Mouse (Mus musculus): ENCODE data around the gene Naa16. TPM values are rescaled to one million over a fixed set of nuclear protein-coding genes. Genes with fewer than 3 reads are reported as not detected.

Naa16 gene
- polyA plus RNA-seq, 1 experiment from 2014 or later, result 22.9 TPM

- H3K9ac ChIP-seq (ENCODE audit: low read length), result no peak overlapping the region
- H3K4me3 ChIP-seq (ENCODE audit: low read depth, low read length), result no peak overlapping the region
- no peaks in the 10 kb centered on the region for H3K36me3 ChIP-seq (ENCODE audit: control insufficient read depth, insufficient read depth, low read length)
- no peaks in the 10 kb centered on the region for H3K27me3 ChIP-seq (replicated peaks; ENCODE audit: control insufficient read depth, insufficient read depth, low read length)
- H3K4me2 ChIP-seq (ENCODE audit: low read length), result no peak overlapping the region
- DNase-seq (ENCODE audit: low spot score) (no peak), ATAC-seq (no peak)
- no peak overlapping the region for H3K27ac ChIP-seq (ENCODE audit: low read depth, low read length)
- peaks cover 3% of the 10 kb centered on the region; the same call in 1 of the 2 replicates for H3K4me1 ChIP-seq (ENCODE audit: control insufficient read depth, insufficient read depth, low read length)
- H3K9me3 ChIP-seq (replicated peaks; ENCODE audit: control insufficient read depth, low read length), result no peaks in the 10 kb centered on the region
- WGBS, result 88% methylated on average over 7 of the region's 7 CpGs
Observed at GRCm38 (mm10) chr14:79307138-79307537, 83.4 kb downstream of the Naa16 start.

- no peaks in the 10 kb centered on the region for H3K36me3 ChIP-seq (ENCODE audit: control insufficient read depth, insufficient read depth, low read length)
- no peaks in the 10 kb centered on the region for H3K27me3 ChIP-seq (replicated peaks; ENCODE audit: control insufficient read depth, insufficient read depth, low read length)
- DNase-seq (ENCODE audit: low spot score), result no peak
- peaks cover 3% of the 10 kb centered on the region for H3K4me1 ChIP-seq (ENCODE audit: control insufficient read depth, insufficient read depth, low read length)
- H3K9me3 ChIP-seq (replicated peaks; ENCODE audit: control insufficient read depth, low read length), result no peaks in the 10 kb centered on the region
- H3K4me2 ChIP-seq (ENCODE audit: low read length), result no peak overlapping the region
- H3K27ac ChIP-seq (ENCODE audit: low read depth, low read length), result no peak overlapping the region
- H3K9ac ChIP-seq (ENCODE audit: low read length), result no peak overlapping the region
- H3K4me3 ChIP-seq (ENCODE audit: low read depth, low read length), result no peak overlapping the region
- 88% methylated on average over 6 of the region's 6 CpGs for WGBS
- no peak for ATAC-seq
Observed at GRCm38 (mm10) chr14:79304873-79305464, 85.6 kb downstream of the Naa16 start.

GRCm38 (mm10) chr14:79303150-79303549 is 87.4 kb downstream of the Naa16 start:
- Histone ChIP-seq H3K9ac (ENCODE audit: low read length) (no peak overlapping the region), H3K9me3 (replicated peaks; ENCODE audit: control insufficient read depth, low read length) (no peaks in the 10 kb centered on the region), H3K36me3 (ENCODE audit: control insufficient read depth, insufficient read depth, low read length) (no peaks in the 10 kb centered on the region), H3K4me1 (ENCODE audit: control insufficient read depth, insufficient read depth, low read length) (no peaks in the 10 kb centered on the region; the same call in 1 of the 2 replicates), H3K27ac (ENCODE audit: low read depth, low read length) (no peak overlapping the region), H3K4me2 (ENCODE audit: low read length) (no peak overlapping the region), H3K4me3 (ENCODE audit: low read depth, low read length) (no peak overlapping the region), H3K27me3 (replicated peaks; ENCODE audit: control insufficient read depth, insufficient read depth, low read length) (no peaks in the 10 kb centered on the region)
- 81% methylated on average over 2 of the region's 2 CpGs for WGBS
- ATAC-seq (no peak), DNase-seq (ENCODE audit: low spot score) (no peak)

GRCm38 (mm10) chr14:79301466-79301875 is 89.1 kb downstream of the Naa16 start, which contains the start of gene Rgcc:
TSS of gene Rgcc (minus strand) at chr14:79301645.
- H3K36me3 ChIP-seq (ENCODE audit: control insufficient read depth, insufficient read depth, low read length), result no peaks in the 10 kb centered on the region
- ATAC-seq (peak; percentile 97), DNase-seq (ENCODE audit: low spot score) (peak; percentile 95)
- H3K4me3 ChIP-seq (ENCODE audit: low read depth, low read length), result peak within 1 kb of the TSS; percentile 58
- no peaks in the 10 kb centered on the region for H3K27me3 ChIP-seq (replicated peaks; ENCODE audit: control insufficient read depth, insufficient read depth, low read length)
- H3K9ac ChIP-seq (ENCODE audit: low read length), result peak within 1 kb of the TSS; percentile 79
- peaks cover 6% of the 10 kb centered on the region for H3K4me1 ChIP-seq (ENCODE audit: control insufficient read depth, insufficient read depth, low read length)
- WGBS, result 1% methylated on average over 32 of the region's 34 CpGs
- H3K27ac ChIP-seq (ENCODE audit: low read depth, low read length), result no peak within 1 kb of the TSS
- peak within 1 kb of the TSS; percentile 99 for H3K4me2 ChIP-seq (ENCODE audit: low read length)
- no peaks in the 10 kb centered on the region for H3K9me3 ChIP-seq (replicated peaks; ENCODE audit: control insufficient read depth, low read length)

- under 1% methylated on average over 52 of the region's 52 CpGs for WGBS
- Histone ChIP-seq H3K4me2 (ENCODE audit: low read length) (peak overlapping the region; percentile 99), H3K36me3 (ENCODE audit: control insufficient read depth, insufficient read depth, low read length) (no peaks in the 10 kb centered on the region), H3K4me3 (ENCODE audit: low read depth, low read length) (peak overlapping the region; percentile 58), H3K4me1 (ENCODE audit: control insufficient read depth, insufficient read depth, low read length) (peaks cover 6% of the 10 kb centered on the region), H3K27ac (ENCODE audit: low read depth, low read length) (no peak overlapping the region), H3K27me3 (replicated peaks; ENCODE audit: control insufficient read depth, insufficient read depth, low read length) (no peaks in the 10 kb centered on the region), H3K9ac (ENCODE audit: low read length) (peak overlapping the region; percentile 79), H3K9me3 (replicated peaks; ENCODE audit: control insufficient read depth, low read length) (no peaks in the 10 kb centered on the region)
- peak; percentile 63 for DNase-seq (ENCODE audit: low spot score)
- peak; percentile 27 for ATAC-seq
Observed at GRCm38 (mm10) chr14:79300641-79301350, 89.8 kb downstream of the Naa16 start.

GRCm38 (mm10) chr14:79299796-79300195 is 90.8 kb downstream of the Naa16 start:
- peak overlapping the region; percentile 79 for H3K9ac ChIP-seq (ENCODE audit: low read length)
- H3K36me3 ChIP-seq (ENCODE audit: control insufficient read depth, insufficient read depth, low read length), result no peaks in the 10 kb centered on the region
- ATAC-seq, result no peak
- H3K27me3 ChIP-seq (replicated peaks; ENCODE audit: control insufficient read depth, insufficient read depth, low read length), result no peaks in the 10 kb centered on the region
- peak overlapping the region; percentile 99 for H3K4me2 ChIP-seq (ENCODE audit: low read length)
- no peak overlapping the region; the same call in 1 of the 2 replicates for H3K27ac ChIP-seq (ENCODE audit: low read depth, low read length)
- peak overlapping the region; percentile 58 for H3K4me3 ChIP-seq (ENCODE audit: low read depth, low read length)
- peak; percentile 24 for DNase-seq (ENCODE audit: low spot score)
- peaks cover 6% of the 10 kb centered on the region for H3K4me1 ChIP-seq (ENCODE audit: control insufficient read depth, insufficient read depth, low read length)
- 12% methylated on average over 6 of the region's 6 CpGs for WGBS
- no peaks in the 10 kb centered on the region for H3K9me3 ChIP-seq (replicated peaks; ENCODE audit: control insufficient read depth, low read length)

- H3K9ac ChIP-seq (ENCODE audit: low read length), result no peak overlapping the region
- H3K4me1 ChIP-seq (ENCODE audit: control insufficient read depth, insufficient read depth, low read length), result peaks cover 6% of the 10 kb centered on the region
- no peak for ATAC-seq
- 38% methylated on average over 4 of the region's 4 CpGs for WGBS
- no peaks in the 10 kb centered on the region for H3K36me3 ChIP-seq (ENCODE audit: control insufficient read depth, insufficient read depth, low read length)
- H3K27me3 ChIP-seq (replicated peaks; ENCODE audit: control insufficient read depth, insufficient read depth, low read length), result no peaks in the 10 kb centered on the region
- H3K4me2 ChIP-seq (ENCODE audit: low read length), result peak overlapping the region; percentile 39
- DNase-seq (ENCODE audit: low spot score), result no peak
- H3K27ac ChIP-seq (ENCODE audit: low read depth, low read length), result no peak overlapping the region
- no peaks in the 10 kb centered on the region for H3K9me3 ChIP-seq (replicated peaks; ENCODE audit: control insufficient read depth, low read length)
- peak overlapping the region; percentile 16; the same call in 1 of the 2 replicates for H3K4me3 ChIP-seq (ENCODE audit: low read depth, low read length)
Observed at GRCm38 (mm10) chr14:79299230-79299629, 91.3 kb downstream of the Naa16 start.

- no peaks in the 10 kb centered on the region for H3K9me3 ChIP-seq (replicated peaks; ENCODE audit: control insufficient read depth, low read length)
- H3K36me3 ChIP-seq (ENCODE audit: control insufficient read depth, insufficient read depth, low read length), result no peaks in the 10 kb centered on the region
- no peak for ATAC-seq
- 0 out of 2 replicates have a peak overlapping the region, but pooled peaks have one; percentile 21 for H3K9ac ChIP-seq (ENCODE audit: low read length)
- peak overlapping the region; percentile 16; the same call in 1 of the 2 replicates for H3K4me3 ChIP-seq (ENCODE audit: low read depth, low read length)
- peaks cover 6% of the 10 kb centered on the region for H3K4me1 ChIP-seq (ENCODE audit: control insufficient read depth, insufficient read depth, low read length)
- DNase-seq (ENCODE audit: low spot score), result no peak
- peak overlapping the region; percentile 39 for H3K4me2 ChIP-seq (ENCODE audit: low read length)
- 61% methylated on average over 7 of the region's 7 CpGs for WGBS
- H3K27ac ChIP-seq (ENCODE audit: low read depth, low read length), result no peak overlapping the region
- H3K27me3 ChIP-seq (replicated peaks; ENCODE audit: control insufficient read depth, insufficient read depth, low read length), result no peaks in the 10 kb centered on the region
Observed at GRCm38 (mm10) chr14:79298314-79298992, 92.1 kb downstream of the Naa16 start.
